Mouse (Mus musculus) heart, embryonic 16.5 days (tissue): ENCODE results near the gene Gzmm. TPM values are rescaled to one million over a fixed set of nuclear protein-coding genes. Genes with fewer than 3 reads are reported as not detected.

ENCODE experiments used
- ATAC-seq: fragments of 200-750 bp; cut with Nextera tagmentation; replicated peaks from 2 replicates; pipeline ENCODE4 v1.8.0; 2017; ENCODE audit warnings: moderate number of reproducible peaks; ENCODE audit not compliant: insufficient read depth, low FRiP score; ENCODE audit errors: extremely low read depth
- H3K27ac ChIP-seq: fragments of 300-500 bp; sonication (generic); 2 replicates; pipeline ENCODE4 v1.5.1; 2014; ENCODE audit warnings: mild to moderate bottlenecking, low read length, control low read depth, moderate library complexity
- H3K27me3 ChIP-seq: fragments of 300-500 bp; sonication (generic); 2 replicates; pipeline ENCODE4 v1.6.1; 2014; ENCODE audit warnings: low read length, mixed read lengths; ENCODE audit not compliant: control insufficient read depth, insufficient read depth
- H3K36me3 ChIP-seq: fragments of 300-500 bp; sonication (generic); 2 replicates; pipeline ENCODE4 v1.6.1; 2014; ENCODE audit not compliant: control insufficient read depth, insufficient read depth
- H3K4me1 ChIP-seq: fragments of 300-500 bp; sonication (generic); 2 replicates; pipeline ENCODE4 v1.6.1; 2014; ENCODE audit warnings: low read length, mixed read lengths; ENCODE audit not compliant: control insufficient read depth, insufficient read depth
- H3K4me2 ChIP-seq: fragments of 300-500 bp; sonication (generic); 2 replicates; pipeline ENCODE4 v1.6.1; 2014; ENCODE audit warnings: low read depth, mild to moderate bottlenecking, control low read depth, low read length
- H3K4me3 ChIP-seq: fragments of 300-500 bp; sonication (generic); 2 replicates; pipeline ENCODE4 v1.5.1; 2014; ENCODE audit warnings: mild to moderate bottlenecking, control low read depth, low read length
- H3K9ac ChIP-seq: fragments of 300-500 bp; sonication (generic); 2 replicates; pipeline ENCODE4 v1.6.1; 2014; ENCODE audit warnings: low read length, control low read depth
- H3K9me3 ChIP-seq: fragments of 300-500 bp; sonication (generic); replicated peaks from 2 replicates; pipeline ENCODE4 v1.6.1; 2016; ENCODE audit warnings: low read length; ENCODE audit not compliant: control insufficient read depth
- WGBS: fragments of 180-500 bp; shearing (Covaris S2); extraction: QIAGEN DNeasy Blood & Tissue Kit; methylation state at CpG from one replicate; pipeline ENCODE4 v1.1.7; 2014; 5-methylcytosine and 5-hydroxymethylcytosine counted together
- polyA plus RNA-seq: library from polyadenylated mRNA; unstranded; fragments of >200 nt; fragmentation: Nextera tagmentation; extraction: Ambion mirVana; gene quantifications from 2 replicates; pipeline ENCODE4 v1.2.1, GENCODE M21; 2015

Gzmm gene
- polyA plus RNA-seq, 1 experiment from 2014 or later = 1.1 TPM

DNA sequence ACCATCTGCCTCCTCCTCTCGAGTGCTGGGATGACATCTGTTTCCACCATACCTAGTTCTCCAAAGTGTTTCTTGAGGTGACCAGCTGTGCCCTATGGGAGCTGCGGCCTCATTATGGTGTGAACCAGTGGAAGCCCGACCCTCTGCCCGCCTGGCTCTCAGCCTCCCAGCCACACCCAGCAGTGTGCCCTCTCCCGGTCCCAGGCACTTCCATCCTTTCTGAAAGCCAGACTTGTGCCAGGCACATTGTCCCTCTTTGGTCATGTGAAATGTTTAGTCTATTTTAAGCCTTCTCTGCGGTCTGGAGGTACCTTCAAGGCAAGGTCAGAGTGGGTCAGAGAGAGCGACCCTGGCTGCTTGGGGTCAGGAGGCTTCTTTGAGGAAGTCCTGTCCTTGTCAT, 34.9 kb downstream of the Gzmm start:
- WGBS = 51% methylated on average over 7 of the region's 7 CpGs
- no peak overlapping the region for H3K27ac ChIP-seq
- no peak overlapping the region for H3K4me2 ChIP-seq
- H3K4me1 ChIP-seq = peaks cover 3% of the 10 kb centered on the region; the same call in 1 of the 2 replicates
- peaks cover 2% of the 10 kb centered on the region; the same call in 1 of the 2 replicates for H3K27me3 ChIP-seq
- H3K9ac ChIP-seq = no peak overlapping the region
- ATAC-seq = no peak; the same call in 1 of the 2 replicates
- no peaks in the 10 kb centered on the region for H3K9me3 ChIP-seq
- H3K4me3 ChIP-seq = no peak overlapping the region
- no peaks in the 10 kb centered on the region for H3K36me3 ChIP-seq

- Histone ChIP-seq H3K4me2 (no peak overlapping the region), H3K4me1 (peaks cover 5% of the 10 kb centered on the region), H3K27me3 (no peaks in the 10 kb centered on the region), H3K27ac (no peak overlapping the region), H3K36me3 (no peaks in the 10 kb centered on the region), H3K9me3 (no peaks in the 10 kb centered on the region), H3K9ac (no peak overlapping the region), H3K4me3 (no peak overlapping the region)
- ATAC-seq = no peak
- 36% methylated on average over 11 of the region's 11 CpGs for WGBS
Observed at GRCm38 (mm10) chr10:79726090-79726489, 37.3 kb downstream of the Gzmm start.

DNA sequence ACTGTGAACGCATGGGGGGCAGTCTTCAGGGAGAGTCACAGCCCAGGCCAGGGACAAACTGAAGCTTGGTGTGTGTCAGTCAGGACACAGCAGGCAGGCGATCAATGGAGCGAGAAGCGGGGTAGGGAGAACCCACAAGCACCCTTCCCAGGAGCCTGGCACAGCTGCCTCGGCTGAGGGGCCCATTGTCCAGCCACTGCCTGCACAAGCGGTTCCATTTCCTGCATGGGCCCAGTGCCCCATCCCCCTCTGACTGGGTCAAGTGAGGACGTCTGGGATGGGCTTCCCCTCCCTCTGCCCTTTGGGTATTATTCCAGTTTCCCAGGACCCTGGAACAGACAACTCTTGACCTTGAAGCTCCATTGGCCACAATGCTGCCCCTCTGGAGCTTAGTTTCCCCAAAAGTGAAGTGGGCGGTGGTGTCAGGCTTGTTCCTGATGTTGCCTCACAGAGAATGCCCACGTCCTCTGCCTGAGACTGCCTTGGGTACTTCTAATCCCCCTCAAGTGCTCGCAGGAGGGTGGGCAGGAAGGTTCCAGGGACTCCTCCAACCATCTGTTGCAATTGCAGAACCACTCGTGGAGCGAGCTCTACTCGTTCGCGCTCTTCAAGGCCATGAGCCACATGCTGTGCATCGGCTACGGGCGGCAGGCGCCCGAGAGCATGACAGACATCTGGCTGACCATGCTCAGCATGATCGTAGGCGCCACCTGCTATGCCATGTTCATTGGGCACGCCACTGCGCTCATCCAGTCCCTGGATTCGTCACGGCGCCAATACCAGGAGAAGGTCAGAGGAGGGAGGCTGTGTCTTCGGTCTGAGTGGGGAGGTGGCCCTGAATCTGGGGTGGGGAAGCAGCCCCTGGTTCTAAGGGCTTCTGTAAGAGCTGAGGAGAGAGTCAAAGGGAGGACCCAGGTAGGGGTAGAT, 39.8 kb downstream of the Gzmm start:
- WGBS = 64% methylated on average over 28 of the region's 28 CpGs

GRCm38 (mm10) chr10:79729357-79729965, 40.6 kb downstream of the Gzmm start:
- peak overlapping the region; percentile 2; the same call in 1 of the 2 replicates for H3K4me3 ChIP-seq
- peaks cover 3% of the 10 kb centered on the region; the same call in 1 of the 2 replicates for H3K4me1 ChIP-seq
- no peaks in the 10 kb centered on the region for H3K9me3 ChIP-seq
- H3K36me3 ChIP-seq = peaks cover 4% of the 10 kb centered on the region; the same call in 1 of the 2 replicates
- 46% methylated on average over 13 of the region's 13 CpGs for WGBS
- ATAC-seq = peak; percentile 63; the same call in 1 of the 2 replicates
- no peak overlapping the region for H3K27ac ChIP-seq
- H3K9ac ChIP-seq = no peak overlapping the region
- H3K27me3 ChIP-seq = no peaks in the 10 kb centered on the region
- no peak overlapping the region for H3K4me2 ChIP-seq

More for the DNA sequence above, 39.8 kb downstream of the Gzmm start:
- Histone ChIP-seq H3K9me3 (no peaks in the 10 kb centered on the region), H3K4me3 (no peak overlapping the region), H3K9ac (no peak overlapping the region), H3K36me3 (no peaks in the 10 kb centered on the region), H3K4me2 (no peak overlapping the region), H3K27ac (no peak overlapping the region), H3K4me1 (peaks cover 3% of the 10 kb centered on the region; the same call in 1 of the 2 replicates), H3K27me3 (no peaks in the 10 kb centered on the region)
- ATAC-seq = no peak

GRCm38 (mm10) chr10:79732500-79732899, 43.7 kb downstream of the Gzmm start:
- WGBS = 100% methylated on average over 1 of the region's 1 CpGs
- Histone ChIP-seq H3K4me1 (peaks cover 3% of the 10 kb centered on the region; the same call in 1 of the 2 replicates), H3K27me3 (peaks cover 7% of the 10 kb centered on the region), H3K9me3 (peaks cover 17% of the 10 kb centered on the region), H3K27ac (no peak overlapping the region), H3K36me3 (peaks cover 31% of the 10 kb centered on the region), H3K4me3 (no peak overlapping the region), H3K4me2 (no peak overlapping the region), H3K9ac (no peak overlapping the region)
- ATAC-seq = no peak

DNA sequence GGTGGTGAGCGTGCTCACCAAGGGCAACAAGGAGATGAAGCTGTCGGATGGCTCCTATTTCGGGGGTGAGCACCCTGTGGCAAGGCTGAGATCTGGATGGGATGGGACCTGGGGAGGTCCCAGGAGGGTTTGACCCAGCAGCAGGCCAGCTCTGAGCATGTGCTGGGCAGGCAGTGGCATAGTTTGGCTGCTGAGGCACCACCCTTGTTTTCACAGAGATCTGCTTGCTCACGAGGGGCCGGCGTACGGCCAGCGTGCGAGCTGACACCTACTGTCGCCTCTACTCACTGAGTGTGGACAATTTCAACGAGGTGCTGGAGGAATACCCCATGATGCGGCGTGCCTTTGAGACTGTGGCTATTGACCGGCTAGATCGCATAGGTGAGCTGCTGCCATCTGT, 45.0 kb downstream of the Gzmm start:
- no peak overlapping the region for H3K4me3 ChIP-seq
- H3K9ac ChIP-seq = no peak overlapping the region
- H3K4me2 ChIP-seq = no peak overlapping the region
- 78% methylated on average over 15 of the region's 15 CpGs for WGBS
- H3K4me1 ChIP-seq = peaks cover 3% of the 10 kb centered on the region; the same call in 1 of the 2 replicates
- no peak for ATAC-seq
- H3K27ac ChIP-seq = no peak overlapping the region
- H3K27me3 ChIP-seq = peaks cover 7% of the 10 kb centered on the region
- H3K9me3 ChIP-seq = peaks cover 29% of the 10 kb centered on the region
- H3K36me3 ChIP-seq = peaks cover 45% of the 10 kb centered on the region

DNA sequence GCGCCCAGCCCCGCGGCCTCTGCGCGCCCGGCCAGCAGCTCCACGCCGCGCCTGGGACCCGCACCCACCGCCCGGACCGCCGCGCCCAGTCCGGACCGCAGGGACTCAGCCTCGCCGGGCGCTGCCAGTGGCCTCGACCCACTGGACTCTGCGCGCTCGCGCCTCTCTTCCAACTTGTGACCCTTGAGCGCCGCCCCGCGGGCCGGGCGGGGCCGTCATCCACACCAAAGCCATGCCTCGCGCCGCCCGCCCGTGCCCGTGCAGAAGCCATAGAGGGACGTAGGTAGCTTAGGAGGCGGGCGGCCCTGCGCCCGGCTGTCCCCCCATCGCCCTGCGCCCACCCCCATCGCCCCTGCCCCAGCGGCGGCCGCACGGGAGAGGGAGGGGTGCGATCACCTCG, 46.5 kb downstream of the Gzmm start:
- Histone ChIP-seq H3K9ac (no peak overlapping the region), H3K27ac (no peak overlapping the region), H3K4me1 (no peaks in the 10 kb centered on the region), H3K4me3 (no peak overlapping the region; the same call in 1 of the 2 replicates), H3K4me2 (peak overlapping the region; percentile 25; the same call in 1 of the 2 replicates), H3K27me3 (peaks cover 7% of the 10 kb centered on the region), H3K9me3 (peaks cover 44% of the 10 kb centered on the region), H3K36me3 (peaks cover 60% of the 10 kb centered on the region)
- ATAC-seq = no peak
- WGBS = 29% methylated on average over 46 of the region's 52 CpGs

DNA sequence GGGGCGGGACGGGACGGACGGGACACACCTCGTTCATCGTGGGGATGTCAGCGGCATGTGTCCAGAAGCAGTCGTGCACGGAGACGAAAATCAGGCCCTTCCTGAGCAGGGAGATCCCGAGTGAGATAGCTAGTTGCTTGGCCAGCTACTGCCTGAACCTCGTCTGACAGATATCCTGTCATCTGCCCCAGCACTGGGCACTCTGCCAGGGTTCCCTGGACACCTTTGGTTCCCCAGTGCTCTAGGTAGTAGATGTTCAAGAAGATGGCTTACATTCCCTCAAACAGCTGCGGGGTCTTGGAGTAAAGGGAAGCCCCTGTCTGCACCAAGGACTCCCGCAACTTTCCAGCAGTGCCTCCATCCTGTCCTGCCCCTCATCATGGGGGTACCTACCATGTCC, 47.9 kb downstream of the Gzmm start:
- no peak for ATAC-seq
- Histone ChIP-seq H3K4me1 (no peaks in the 10 kb centered on the region), H3K27ac (no peak overlapping the region), H3K27me3 (peaks cover 7% of the 10 kb centered on the region), H3K9ac (no peak overlapping the region), H3K4me2 (no peak overlapping the region), H3K9me3 (peaks cover 46% of the 10 kb centered on the region), H3K4me3 (no peak overlapping the region), H3K36me3 (peaks cover 73% of the 10 kb centered on the region)
- WGBS = 80% methylated on average over 14 of the region's 14 CpGs

GRCm38 (mm10) chr10:79738259-79738658, 49.4 kb downstream of the Gzmm start:
- no peaks in the 10 kb centered on the region for H3K4me1 ChIP-seq
- H3K4me3 ChIP-seq = no peak overlapping the region
- 91% methylated on average over 10 of the region's 10 CpGs for WGBS
- peaks cover 84% of the 10 kb centered on the region for H3K36me3 ChIP-seq
- H3K27ac ChIP-seq = no peak overlapping the region
- peaks cover 46% of the 10 kb centered on the region for H3K9me3 ChIP-seq
- no peak overlapping the region for H3K4me2 ChIP-seq
- H3K9ac ChIP-seq = no peak overlapping the region
- ATAC-seq = no peak
- peaks cover 7% of the 10 kb centered on the region for H3K27me3 ChIP-seq
